In genomic region chr10:93933980-93934379, GRCm38 (mm10) we compare ENCODE assay signal across 9 mouse cellular contexts. TPM values are rescaled to one million over a fixed set of nuclear protein-coding genes. Genes with fewer than 3 reads are reported as not detected.
DNase-seq lines count a peak whose midpoint lies in the region; ATAC-seq lines count a peak whose summit lies in the region.
"Had no signal": no experiment of that assay in that cellular context is flagged by ENCODE, and none has a peak within 500 bp of the region (broad histone marks: within the 10 kb centered on the region; RNA-seq: fewer than 3 reads in every experiment).

No protein-coding gene starts in this region.

- no peaks in the 10 kb centered on the region for H3K4me1 ChIP-seq in hindbrain, embryonic 14.5 days (replicated peaks; ENCODE audit: control insufficient read depth, insufficient read depth, low read length)
- no peaks in the 10 kb centered on the region for H3K4me1 ChIP-seq in hindbrain, embryonic 11.5 days (replicated peaks; ENCODE audit: control insufficient read depth, insufficient read depth, low read length)
- H3K4me1 ChIP-seq: neural tube, embryonic 12.5 days had no signal

- ATAC-seq in hindbrain, embryonic 14.5 days (ENCODE audit: low FRiP score), result peak; percentile 75; the same call in 1 of the 2 replicates
- ATAC-seq in hindbrain, embryonic 11.5 days (ENCODE audit: low FRiP score), result no peak

- WGBS in hindbrain, embryonic 14.5 days, result 49% methylated on average over 9 of the region's 9 CpGs
- 89% methylated on average over 9 of the region's 9 CpGs for WGBS in hindbrain, embryonic 11.5 days

- no peak overlapping the region for H3K9ac ChIP-seq in hindbrain, embryonic 14.5 days
- H3K9ac ChIP-seq in hindbrain, embryonic 11.5 days (ENCODE audit: low read depth, low read length), result no peak overlapping the region
- H3K9ac ChIP-seq: neural tube, embryonic 12.5 days had no signal

- no peaks in the 10 kb centered on the region for H3K27me3 ChIP-seq in hindbrain, embryonic 14.5 days (ENCODE audit: control insufficient read depth, insufficient read depth, low read length)
- no peaks in the 10 kb centered on the region for H3K27me3 ChIP-seq in hindbrain, embryonic 11.5 days (ENCODE audit: control insufficient read depth, insufficient read depth, low read length)
- H3K27me3 ChIP-seq: neural tube, embryonic 12.5 days had no signal

- no peaks in the 10 kb centered on the region for H3K9me3 ChIP-seq in hindbrain, embryonic 14.5 days (ENCODE audit: control insufficient read depth, low read length)
- no peaks in the 10 kb centered on the region for H3K9me3 ChIP-seq in hindbrain, embryonic 11.5 days (ENCODE audit: control insufficient read depth, low read length)
- H3K9me3 ChIP-seq: neural tube, embryonic 12.5 days had no signal

- no peak overlapping the region for H3K4me3 ChIP-seq in hindbrain, embryonic 14.5 days (replicated peaks; ENCODE audit: low read length)
- H3K4me3 ChIP-seq in hindbrain, embryonic 11.5 days (ENCODE audit: low read depth, low read length), result no peak overlapping the region
- H3K4me3 ChIP-seq: neural tube, embryonic 12.5 days had no signal

- no peaks in the 10 kb centered on the region for H3K36me3 ChIP-seq in hindbrain, embryonic 14.5 days (replicated peaks; ENCODE audit: control insufficient read depth, insufficient read depth)
- no peaks in the 10 kb centered on the region for H3K36me3 ChIP-seq in hindbrain, embryonic 11.5 days (ENCODE audit: control insufficient read depth, insufficient read depth, low read length)
- H3K36me3 ChIP-seq: neural tube, embryonic 12.5 days had no signal

- peak; percentile 73 for DNase-seq in hindbrain, embryonic 14.5 days (ENCODE audit: low spot score)
- DNase-seq in hindbrain, embryonic 11.5 days (ENCODE audit: low spot score), result no peak
- DNase-seq in urinary bladder, adult 18-20 months (ENCODE audit: low spot score in 2 of 2), result peak; percentile 19 to 52
- no peak for DNase-seq in urinary bladder, adult 2 months (ENCODE audit: low spot score)
- peak; percentile 51 for DNase-seq in gastrocnemius, adult 18-20 months (ENCODE audit: low spot score)
- peak; percentile 52 for DNase-seq in lung, postnatal 25 days (ENCODE audit: low spot score)
- no peak for DNase-seq in spleen, postnatal 14 days (ENCODE audit: low spot score in 2 of 2)
- no peak for DNase-seq in left cerebral cortex, adult 11 months (ENCODE audit: low spot score)

- no peak overlapping the region for H3K4me2 ChIP-seq in hindbrain, embryonic 14.5 days (replicated peaks)
- H3K4me2 ChIP-seq in hindbrain, embryonic 11.5 days (replicated peaks; ENCODE audit: low read depth, low read length), result no peak overlapping the region
- H3K4me2 ChIP-seq: neural tube, embryonic 12.5 days had no signal

- H3K27ac ChIP-seq in hindbrain, embryonic 14.5 days, result no peak overlapping the region
- no peak overlapping the region for H3K27ac ChIP-seq in hindbrain, embryonic 11.5 days (ENCODE audit: low read depth, low read length)
- H3K27ac ChIP-seq: neural tube, embryonic 12.5 days had no signal

RNA-seq across cellular contexts. Expression of gene Metap2, which starts 37.1 kb away (rescaled TPM):
- polyA plus RNA-seq in hindbrain, embryonic 14.5 days (2014; fragmentation: Nextera tagmentation; extraction: Ambion mirVana), result 153 and 161 TPM in 2 replicates
- polyA plus RNA-seq in hindbrain, embryonic 11.5 days (2014; fragmentation: Nextera tagmentation; extraction: Ambion mirVana), result 236 and 240 TPM in 2 replicates
- polyA plus RNA-seq in urinary bladder, adult 2 months (2012; rRNA removed), result 95.5 and 124 TPM in 2 replicates
- total RNA-seq in gastrocnemius, adult 18-20 months (2021), result 100 to 1,000 TPM; 162 to 177 TPM

Comparison
In these comparisons a context has a peak if more than half of its experiments do, and no peak if none do; other contexts are left out.
1. DNase-seq: peak in hindbrain, embryonic 14.5 days (single experiment), urinary bladder, adult 18-20 months (2 of 2), gastrocnemius, adult 18-20 months (single experiment) and lung, postnatal 25 days (single experiment); none in hindbrain, embryonic 11.5 days (single experiment), urinary bladder, adult 2 months (single experiment), spleen, postnatal 14 days (0 of 2) and left cerebral cortex, adult 11 months (single experiment).